Mouse (Mus musculus) MN1 (cell line): Measurements from ENCODE around the gene Mtfp1.
"Not testable (repeated sequence)": the region's sequence is repeated elsewhere in the genome, so short reads cannot be mapped to it uniquely, and the experiment has no call there.

Source experiments
- DNase-seq: peaks from one replicate; pipeline ENCODE4 v3.0.0-alpha.2; 2016; ENCODE audit warnings: low spot score

Mtfp1 gene

DNA sequence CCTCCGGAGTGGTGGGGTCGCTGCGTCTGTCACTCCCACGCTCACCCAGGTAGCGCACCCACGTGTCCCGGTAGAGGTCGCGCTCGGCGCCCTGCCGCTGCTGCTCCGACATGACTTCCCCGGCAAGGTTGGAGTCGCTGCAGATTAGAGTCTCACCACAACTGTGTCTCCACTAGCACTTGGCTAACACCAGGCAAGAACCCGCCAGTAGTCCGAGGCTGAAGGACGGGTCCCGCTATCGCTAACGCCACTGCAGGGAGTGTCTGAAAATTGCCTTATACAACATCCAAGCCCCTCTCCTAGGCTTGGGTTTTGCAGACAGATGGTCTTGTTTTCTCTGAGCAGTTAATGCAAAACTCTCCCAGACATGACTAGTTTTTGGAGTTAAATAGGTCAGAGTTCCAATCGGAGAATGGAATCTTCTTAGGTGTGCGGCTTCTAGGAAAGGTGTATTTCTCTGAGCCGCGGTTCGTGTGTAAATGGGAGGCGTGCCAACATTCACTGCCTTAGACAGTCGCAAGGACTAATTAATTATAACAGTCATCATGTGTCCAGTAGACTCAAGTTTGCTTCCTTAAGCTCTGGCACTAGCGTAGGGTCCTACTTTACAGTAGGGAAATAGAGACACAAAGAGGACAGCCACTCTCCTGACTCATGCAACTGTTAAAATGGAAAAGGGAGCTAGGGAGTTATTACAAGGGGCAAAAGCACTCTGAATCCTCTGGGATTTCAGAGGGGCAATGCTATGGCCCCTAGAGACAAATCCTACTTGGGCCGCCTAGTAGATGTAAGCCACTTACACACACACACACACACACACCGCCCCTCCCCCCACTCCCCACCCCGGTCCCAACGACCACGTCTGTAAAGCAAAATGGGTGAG is at the start of gene Mtfp1:
Gene Mtfp1, minus strand, starts transcription at position 275 of the 883 bp plus-strand sequence.
- DNase-seq: peak; percentile 68

DNA sequence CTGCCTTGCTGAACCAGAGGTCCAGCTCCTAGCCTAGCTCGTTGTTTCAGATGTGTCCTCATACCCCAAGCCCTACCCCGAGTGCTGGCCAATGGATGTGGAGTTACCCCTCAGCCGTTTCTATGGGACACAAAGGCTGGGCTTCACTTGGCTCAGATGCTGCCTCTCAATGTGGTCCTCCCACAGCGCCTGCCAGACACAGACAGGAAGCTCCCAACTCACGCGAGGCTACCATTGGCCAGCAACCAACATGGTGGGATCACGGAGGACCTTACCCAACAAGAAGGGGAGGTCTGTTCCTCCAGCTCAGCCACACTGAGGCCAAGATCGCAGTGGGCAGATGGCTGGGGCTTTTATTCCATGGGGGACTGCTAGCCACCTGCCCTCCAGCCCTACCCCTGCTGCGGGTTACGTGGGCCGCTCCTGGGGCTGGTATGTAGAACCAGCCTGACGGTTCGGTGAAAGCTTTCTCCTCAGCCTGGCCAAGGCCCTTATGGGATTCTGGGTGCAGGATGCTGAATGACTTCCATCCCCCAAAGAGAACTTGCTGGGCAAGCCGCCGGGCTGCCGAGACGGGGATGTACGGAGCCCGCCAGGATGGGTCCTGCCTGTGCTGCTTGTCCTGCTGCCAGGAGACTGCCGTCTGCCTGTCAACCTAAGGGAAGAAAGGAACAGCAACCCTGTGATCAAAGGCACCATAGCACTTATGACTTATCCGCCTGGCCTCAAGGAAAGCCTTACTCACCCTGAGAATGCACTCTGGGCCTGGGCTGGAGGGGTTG is 48.2 kb upstream of the Mtfp1 start:
- DNase-seq: no peak

DNA sequence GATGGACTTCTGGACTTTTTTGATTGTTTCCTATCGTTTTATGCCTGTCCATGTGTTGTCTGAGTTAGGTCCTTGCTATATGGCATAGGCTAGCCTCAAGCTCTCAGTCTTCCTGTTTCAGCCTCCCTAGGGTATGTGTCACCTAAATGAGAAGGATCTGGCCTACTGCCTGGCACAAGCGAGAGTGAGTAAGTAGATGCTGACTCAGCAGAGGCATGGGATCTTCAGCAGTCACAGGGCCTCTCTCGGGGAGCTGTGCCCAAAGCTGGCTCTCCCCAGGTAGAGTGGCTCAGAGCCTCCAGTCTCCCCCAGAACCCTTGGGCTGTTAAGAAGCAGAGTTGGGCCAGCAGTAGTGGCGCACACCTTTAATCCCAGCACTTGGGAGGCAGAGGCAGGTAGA is 47.1 kb upstream of the Mtfp1 start:
- DNase-seq: no peak

DNA sequence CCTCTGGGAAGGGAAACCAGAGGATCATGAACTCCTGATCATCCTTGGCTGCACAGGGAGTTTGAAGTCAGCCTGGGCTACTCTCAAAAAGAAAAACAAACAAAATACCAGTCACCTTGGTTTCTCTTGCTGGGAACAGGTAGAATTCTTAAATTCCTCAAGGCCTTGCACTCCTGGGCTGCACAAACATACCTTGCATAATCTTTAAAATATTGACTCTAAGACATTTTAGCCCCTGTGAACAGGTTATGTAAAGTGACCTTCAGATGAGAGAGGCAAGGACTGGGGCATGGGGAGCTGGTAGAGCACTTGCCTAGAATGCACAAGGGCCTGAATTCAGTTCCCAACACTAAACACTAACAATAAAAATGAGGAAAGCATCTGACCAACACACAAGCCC is 46.3 kb upstream of the Mtfp1 start:
- DNase-seq: no peak

DNA sequence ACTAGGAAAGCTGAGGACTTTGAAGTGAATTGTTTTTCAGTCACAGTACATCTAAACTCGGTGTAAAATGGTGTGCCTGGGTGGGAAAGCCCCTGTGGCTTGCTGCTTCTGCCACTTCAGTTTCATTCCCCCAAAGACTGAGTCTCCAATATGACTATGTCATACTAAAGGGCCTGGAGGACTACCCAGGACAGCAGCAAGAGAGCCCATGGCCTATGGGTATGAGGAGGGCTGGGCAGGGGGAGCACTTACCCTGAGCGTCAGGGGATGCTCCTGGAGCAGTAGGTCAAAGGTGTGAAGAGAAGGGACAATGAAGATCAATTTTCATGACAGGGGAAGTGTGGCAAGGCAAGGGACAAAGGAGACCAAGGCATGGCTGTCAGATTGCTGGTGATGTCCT is 43.7 kb upstream of the Mtfp1 start:
- DNase-seq: no peak

DNA sequence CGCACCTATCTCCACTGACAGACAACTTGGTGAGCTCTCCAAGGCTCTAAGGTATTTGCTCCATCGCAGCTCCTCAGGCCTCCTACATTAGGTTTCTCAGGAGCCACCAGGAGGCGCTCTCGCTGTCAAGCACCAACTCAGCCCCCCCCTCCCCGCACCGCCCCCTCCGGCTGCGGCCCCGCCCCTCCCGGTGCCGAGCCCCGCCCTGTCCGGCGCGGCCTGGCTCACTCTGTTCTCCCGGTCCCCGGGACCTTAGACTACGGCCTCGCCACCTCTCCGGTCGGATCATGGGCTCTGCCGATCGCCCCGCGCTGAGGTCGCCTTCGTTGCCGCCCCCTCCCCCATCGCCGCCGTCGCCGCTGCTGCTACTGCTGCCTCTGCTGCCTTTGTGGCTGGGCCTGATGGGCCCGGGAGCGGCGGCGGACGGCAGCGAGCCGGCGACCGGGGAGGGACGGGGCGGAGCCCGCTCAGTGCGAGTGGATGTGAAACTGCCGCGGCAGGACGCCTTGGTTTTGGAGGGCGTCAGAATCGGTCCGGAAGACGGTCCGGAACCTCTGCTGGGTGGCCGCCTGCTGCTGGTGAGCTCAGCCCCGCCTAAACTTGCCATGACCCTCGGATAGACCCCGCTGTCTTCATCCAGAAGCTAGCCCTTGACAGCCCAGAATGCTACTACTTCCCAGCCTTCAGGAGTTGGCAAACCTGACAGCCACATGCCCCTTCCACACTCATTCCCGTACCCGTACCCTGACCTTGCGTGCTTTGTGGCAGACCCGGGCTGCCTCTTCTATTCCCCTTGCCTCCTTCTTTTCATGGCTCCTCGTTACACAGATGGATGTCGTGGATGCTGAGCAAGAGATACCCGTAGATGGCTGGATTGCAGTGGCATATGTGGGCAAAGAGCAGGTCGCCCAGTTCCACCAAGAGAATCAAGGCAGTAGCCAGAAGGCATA is 40.0 kb upstream of the Mtfp1 start, which contains the start of gene Rnf215:
Gene Rnf215, plus strand, starts transcription at position 217 of the 950 bp plus-strand sequence.
- DNase-seq: peak; percentile 95

DNA sequence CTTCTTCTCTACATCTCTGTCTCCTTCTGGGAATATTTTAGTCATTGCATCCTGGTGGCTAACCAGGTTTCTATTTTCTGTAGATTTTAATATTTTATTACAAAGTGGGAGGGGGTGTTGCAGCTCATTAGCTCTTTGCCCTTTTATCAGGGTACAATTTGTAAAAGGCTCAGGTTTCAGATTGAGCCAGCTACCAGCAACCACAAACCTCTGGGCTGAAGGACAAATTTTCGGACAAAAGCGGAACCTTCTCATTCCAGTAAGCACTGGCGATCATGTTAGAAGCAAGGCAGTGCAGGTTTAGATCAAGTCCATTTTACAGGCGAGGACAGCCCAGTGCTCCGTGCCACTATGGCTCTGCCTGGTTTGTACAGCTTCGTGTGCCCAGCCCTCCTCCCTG is 39.2 kb upstream of the Mtfp1 start:
- DNase-seq: no peak

DNA sequence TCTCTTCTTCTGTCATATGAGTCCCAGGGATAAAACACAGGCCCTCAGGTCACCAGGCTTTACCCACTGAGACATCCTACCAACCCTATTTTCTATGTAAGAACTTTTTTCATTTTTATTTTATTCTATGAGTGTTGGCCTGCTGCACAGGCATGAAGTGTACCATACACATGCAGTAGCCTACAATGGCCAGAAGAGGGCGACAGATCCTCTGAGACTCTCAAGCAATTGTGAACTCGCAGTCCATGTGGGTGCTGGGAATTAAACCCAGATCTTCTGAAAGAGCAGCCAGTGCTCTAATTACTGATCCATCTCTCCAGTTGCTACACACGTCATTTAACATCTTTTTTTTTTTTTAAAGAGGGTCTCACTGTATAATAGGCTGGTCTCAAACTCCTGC is 38.2 kb upstream of the Mtfp1 start:
- peak; percentile 39 for DNase-seq

DNA sequence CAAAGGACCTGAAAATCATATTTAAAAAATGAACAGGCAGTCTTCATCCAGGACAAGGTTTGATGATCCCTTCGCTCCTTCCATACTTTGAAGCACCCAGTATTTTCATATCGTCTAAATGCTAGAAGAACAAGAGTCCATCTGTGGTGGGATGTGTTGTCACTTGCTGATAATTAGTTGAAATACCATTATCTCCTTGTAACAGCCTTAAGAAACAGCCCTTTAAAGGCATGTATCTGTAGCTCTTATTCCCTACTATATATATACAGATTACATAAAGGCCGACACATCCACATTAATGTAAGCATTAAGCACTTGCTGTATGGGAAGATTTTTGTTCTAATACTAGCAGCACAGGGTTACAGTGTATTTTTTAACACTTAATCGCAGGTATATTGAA is 33.2 kb upstream of the Mtfp1 start:
- not testable (repeated sequence) for DNase-seq

DNA sequence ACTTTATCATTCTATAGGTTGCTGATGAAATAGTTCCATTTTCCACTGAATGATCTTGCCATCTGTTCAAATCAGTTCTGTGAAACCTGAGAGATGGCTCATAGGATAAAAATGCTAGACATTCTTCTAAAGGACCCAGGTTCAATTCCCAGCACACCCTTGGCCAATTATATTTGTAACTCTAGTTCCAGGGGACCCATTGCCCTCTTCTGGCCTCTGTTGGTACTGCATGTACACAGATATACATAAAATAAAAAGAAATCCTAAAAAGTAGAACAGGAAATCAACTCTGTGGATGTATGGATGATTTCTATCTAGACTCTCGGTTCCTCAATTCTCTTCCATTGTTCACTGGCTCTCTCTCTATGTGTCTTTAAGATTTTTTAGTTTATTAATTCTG is 31.8 kb upstream of the Mtfp1 start:
- no peak for DNase-seq

DNA sequence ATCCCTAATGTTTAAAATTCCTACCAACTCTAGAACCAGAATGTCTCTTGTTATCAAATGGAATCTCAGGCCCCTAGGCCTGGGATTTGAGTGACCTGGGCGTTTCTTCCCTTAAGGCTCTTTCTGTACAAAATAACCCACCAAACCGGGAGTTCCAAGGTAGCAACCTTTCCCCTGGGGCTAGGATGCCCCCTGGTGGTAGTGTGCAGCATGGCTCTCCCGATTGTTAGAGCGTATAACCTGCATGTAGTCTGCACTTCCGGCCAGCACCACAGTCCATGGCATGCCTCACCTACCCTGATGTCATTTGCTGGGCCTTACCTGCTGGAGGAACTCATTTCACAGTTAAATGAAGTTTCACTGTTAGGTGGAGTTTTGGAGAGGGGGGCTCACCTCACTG is 28.7 kb upstream of the Mtfp1 start:
- DNase-seq: peak; percentile 46

DNA sequence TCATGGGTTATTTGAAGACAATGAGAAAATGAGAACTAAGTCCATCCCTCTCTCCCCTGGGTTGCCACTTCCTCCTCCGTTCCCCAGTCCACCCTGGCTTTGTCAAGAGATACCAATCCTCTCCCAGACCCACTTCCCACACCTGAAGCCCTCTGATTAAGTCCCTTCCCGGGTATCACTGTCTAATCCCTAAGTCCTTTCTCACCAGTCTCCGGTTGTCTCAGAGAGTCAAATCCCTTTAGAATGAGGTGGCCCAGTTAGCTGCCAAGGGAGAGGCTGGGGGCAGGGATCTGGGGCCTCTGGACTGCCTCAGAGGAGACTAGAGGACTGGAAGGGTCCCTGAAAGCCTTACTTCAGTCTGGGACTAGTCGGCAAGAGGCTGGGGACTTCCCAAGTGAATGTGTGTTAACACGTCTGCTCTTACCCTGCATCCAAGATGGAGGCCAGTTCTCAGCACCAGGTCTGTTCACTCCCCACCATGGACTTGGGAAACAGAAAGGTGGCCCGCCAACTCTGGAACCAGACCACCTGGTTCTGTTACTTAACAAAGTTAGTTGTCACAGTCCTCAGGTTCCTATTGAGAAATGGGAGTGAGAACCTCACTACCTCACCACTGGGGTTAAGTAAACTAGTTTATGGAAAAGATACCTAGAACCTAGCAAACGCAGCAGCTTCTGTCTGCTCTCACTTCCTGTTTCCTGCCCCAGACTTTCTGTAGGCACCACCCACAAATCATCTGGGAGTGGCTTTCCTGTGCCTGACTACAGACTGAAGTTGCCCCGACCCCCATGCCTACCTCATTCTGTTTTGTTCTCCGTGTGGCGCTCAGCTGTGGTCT is 27.7 kb upstream of the Mtfp1 start, which contains the start of gene Sec14l2:
Gene Sec14l2, minus strand, starts transcription at position 674 of the 838 bp plus-strand sequence.
- no peak for DNase-seq

DNA sequence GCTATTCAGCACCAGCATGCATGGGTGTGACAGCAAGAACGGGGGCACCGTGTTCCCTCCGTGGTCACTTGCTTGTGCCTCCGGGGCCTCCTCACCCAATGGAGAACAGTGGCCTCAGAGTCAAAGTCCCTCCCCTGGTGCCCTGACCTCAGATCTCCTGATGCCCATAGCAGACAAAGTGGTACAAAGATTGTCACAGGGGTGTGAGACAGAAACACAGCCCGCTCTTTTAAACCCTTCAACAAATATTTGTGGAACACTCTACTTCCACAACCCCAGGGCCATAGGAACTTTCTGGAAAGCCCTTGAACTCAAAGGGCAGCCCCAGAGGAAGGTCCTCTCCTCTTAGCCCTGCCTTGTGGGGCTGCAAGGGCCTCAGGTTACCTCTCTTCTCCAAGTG is 27.0 kb upstream of the Mtfp1 start:
- DNase-seq: no peak

DNA sequence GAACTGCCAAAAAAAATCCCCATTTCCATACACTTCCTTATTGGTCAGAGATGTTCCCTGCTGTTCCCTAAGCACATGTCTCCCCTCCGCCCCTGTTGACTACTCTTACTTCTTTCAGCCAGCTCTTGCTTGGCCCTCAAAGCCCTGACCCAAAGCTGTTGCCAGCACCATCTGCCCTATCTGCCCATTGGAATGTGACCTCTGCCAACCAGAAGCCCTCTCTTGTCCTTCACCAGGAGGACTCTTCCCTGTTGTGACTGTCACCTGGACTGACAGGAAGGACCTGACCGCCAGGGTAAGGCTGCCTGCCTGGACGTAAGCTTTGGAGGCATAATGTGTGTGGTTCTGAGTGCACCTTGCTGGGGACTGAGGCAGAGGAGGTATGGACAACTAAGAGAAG is 26.4 kb upstream of the Mtfp1 start:
- DNase-seq: no peak

DNA sequence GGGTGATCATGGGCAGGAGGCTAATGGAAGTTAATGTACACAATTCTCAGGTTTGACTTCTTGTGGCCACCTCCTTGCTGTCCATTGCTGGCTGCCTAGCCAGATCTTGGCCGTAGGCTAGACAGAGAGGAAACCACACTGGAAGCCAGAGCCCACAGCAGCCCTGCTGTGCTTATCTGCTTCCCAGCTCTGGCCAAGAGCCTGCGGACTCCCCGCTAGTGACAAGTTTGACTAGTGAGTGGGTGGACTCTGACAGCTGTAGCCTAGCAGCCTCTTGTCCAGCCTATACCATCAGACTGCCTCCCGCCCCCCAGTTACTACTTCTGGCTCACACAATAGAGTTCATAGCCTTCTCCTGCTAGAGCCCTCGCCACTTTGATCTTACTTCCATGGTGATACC is 24.4 kb upstream of the Mtfp1 start:
- no peak for DNase-seq

DNA sequence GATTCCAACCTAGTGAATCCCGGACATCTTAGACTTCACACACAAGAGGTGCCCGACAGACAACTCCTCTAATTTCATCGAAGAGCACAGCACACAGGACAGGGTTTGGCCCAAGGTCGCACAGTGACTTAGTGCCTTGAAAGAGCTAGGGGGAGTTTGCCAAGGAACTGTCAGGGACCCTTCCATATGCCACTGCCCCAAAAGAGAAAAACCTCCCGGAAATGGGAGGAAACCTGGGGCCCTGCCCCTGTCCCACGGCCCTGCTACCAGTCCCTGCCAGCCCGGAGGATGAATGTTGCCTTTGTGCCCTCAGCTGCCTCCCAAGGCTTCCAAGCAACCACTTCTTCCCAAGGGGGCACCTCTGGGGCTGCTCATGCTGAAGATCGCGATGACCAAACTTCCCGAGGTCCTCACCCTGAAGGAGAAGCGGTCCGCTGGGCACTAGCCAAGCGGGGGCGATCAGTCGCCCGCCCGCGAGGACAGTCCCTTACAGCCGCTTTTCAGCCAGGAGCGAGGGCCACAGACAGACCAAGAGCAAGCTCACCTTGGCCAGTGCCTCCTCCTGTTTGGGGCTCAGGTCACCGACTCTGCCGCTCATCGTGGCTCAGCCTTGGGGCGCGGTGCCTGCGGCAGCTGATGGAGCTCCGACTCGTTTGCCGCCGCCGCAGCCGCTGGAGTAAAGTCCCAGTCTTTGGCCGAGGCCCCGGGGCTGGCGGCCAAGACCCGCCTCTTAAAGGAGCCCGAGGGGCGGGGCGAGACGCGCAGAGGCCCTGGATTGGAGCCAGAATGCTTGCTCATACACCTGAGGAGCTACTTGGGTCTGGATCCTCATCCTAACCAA is 23.1 kb upstream of the Mtfp1 start:
- DNase-seq: peak; percentile 67

DNA sequence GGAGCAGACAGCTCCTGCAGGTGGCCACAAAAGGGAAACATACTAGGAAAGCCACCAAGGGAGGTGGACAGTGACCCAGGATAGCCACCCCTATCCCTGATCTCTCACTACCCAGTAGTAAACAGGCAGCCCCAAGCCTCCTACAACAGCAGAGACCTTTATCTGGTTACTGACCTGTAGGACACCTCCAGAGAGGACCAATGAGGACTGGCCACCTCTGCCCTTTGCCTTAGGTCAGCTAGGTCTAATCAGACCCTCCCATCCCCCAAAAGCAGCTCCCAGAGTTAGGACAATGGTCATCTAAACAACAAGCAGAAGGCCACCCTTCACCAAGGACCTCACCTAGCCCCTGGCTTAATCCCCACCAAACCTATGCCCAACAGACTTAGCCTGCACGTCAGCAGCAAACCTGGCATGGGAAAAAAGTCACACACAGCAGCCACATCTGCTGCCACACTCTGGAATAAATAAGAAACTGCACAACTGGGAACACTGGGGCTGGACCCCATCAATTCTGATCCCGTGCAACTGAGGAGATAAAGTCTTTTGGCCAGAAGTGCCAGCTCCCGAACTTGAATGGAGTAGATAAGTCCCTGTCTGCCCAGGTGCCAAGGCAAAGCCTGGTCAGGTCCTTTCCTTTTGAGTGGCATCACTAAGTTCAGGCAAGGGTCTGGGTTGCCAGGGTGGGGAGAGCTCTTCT is 22.3 kb upstream of the Mtfp1 start:
- DNase-seq: peak; percentile 50

DNA sequence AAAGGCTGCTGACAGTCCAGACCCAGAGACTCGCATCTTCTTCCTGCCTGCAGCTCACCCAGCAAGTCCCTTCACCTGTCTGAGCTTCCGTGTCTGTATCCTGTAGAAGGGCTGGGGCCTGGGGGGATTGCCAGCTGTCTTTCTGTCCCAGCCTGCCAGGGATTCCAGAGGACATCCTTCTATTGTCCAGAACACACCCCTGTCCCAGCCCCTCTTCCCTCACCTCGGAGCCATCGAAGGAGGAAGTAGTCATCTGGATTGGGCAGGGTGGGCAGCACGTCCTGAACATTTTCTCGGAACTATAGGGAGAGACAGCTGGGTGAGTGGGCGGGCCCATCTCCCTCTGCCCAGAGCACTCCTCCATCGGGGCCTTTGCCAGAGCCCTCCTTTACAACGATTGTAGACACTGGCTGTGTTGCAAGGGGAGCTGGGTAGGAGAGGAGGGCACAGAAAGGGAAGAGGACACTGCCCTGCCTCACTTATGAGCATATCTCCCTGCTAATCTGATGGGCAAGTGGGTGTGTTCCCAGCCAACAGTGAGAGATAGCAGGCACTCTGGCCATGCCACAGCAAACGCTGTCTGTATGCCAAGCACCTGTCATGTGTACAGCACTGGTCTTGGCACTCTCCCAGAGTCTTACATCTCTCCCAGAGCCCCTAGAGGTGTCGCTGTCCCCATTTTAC is 21.4 kb upstream of the Mtfp1 start:
- peak; percentile 51 for DNase-seq

DNA sequence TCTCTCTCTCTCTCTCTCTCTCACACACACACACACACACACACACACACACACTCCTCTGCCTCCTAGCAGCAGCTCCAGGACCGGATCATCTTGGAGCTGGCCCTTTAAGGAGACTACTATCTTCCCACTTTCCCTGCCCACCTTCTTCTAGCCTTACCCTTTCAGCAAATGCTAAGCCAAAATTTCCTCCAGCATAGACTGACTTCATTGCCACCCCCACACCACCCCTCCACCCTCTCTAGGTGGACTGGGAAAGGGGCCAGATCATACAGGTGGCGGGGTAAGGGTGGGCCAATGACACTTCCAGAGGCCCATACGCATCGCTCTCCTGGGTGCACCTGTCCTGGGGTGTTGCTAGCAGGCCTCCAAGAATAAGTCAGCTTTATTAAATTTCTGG is 20.2 kb upstream of the Mtfp1 start:
- no peak for DNase-seq
